Mouse (Mus musculus): ENCODE measurements around the gene Pla1a.

Gene Pla1a

GRCm38 (mm10) chr16:38389284-38389893, 43.6 kb downstream of the Pla1a start:
- no peak for DNase-seq (ENCODE audit: low spot score)

GRCm38 (mm10) chr16:38388757-38389156, 44.2 kb downstream of the Pla1a start:
- DNase-seq (ENCODE audit: low spot score) = no peak

- DNase-seq (ENCODE audit: low spot score) = no peak
Observed at GRCm38 (mm10) chr16:38387389-38387788, 45.6 kb downstream of the Pla1a start.

DNA sequence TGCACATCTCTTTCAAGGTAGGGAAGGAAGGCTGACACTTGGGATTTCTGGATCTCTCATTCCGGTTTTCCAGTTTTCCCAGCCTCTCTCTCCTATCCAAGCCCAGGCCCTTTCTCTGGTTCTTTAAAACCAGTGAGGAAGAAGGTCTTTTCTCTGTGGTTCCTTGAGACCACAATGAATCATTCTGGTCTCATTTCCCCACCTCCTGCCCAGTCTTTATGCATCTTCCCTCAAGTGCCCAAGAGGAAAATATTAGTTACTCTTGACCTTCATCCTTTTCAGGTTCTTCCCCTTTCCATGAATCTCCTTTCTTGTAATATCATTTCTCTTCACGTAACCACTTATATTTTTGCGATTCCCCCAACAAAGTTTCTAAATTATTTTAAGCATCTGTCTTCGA, 47.2 kb downstream of the Pla1a start:
- DNase-seq (ENCODE audit: low spot score) = no peak

DNA sequence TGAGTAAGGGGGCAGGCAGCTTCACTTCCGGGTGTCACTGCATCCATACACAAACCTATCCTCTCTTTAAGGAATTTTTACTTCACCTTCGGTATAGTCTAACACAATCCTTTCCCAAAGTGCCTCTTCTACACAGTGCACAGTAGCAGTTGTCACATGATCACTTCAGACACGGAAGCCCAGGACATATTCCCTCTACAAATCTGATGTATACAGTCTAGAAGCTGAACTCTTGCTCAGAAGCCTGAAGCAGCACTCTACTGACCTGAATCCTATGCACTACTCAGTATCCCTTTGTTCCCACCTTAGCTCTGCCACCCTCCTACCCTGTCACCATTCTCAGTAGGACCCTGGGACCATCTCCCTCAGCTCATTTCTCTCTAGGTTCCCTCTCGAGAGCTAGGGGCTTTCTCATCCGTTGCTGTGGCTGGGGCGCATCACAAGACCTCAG, 47.7 kb downstream of the Pla1a start:
- DNase-seq (ENCODE audit: low spot score) = no peak

DNA sequence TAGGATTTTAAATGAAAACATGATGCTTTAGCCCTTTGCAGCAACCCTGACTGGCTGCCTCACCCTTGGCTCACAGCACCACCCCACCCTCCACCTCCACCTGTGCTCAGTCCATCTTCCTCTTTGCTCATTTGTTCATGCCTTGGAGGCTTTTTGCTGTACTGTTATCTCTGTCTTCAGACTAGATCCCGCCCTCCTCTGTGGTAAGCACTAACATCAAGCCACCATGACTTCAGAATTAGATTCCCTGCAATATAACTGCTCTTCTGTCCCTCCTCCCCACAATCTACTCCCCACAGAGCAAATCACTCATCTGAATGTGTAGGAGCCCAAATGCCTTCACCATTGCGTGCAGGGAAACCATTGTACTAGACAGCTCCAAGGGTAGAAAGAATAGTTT, 49.3 kb downstream of the Pla1a start:
- no peak for DNase-seq (ENCODE audit: low spot score)

- no peak for DNase-seq (ENCODE audit: low spot score)
Observed at GRCm38 (mm10) chr16:38379926-38380325, 53.0 kb downstream of the Pla1a start.

DNA sequence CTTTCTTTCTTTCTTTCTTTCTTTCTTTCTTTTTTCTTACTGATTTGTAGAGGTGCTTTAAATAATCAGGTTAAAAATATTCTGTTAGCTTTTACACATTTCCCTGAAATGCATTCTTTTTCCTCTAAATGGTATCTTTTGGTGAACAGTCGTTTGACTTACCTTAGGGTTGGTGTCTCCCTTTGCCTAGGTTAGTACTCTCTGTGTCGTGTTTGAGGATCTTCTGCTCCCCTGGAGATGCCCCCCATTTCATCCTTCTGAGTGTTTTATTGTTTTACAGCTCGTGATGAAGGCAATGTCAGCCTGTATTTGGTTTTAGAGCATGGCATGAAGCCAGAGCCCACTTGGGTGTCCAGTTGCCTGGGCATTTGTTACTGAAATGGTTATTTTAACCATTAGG, 53.5 kb downstream of the Pla1a start:
- DNase-seq (ENCODE audit: low spot score) = no peak

DNA sequence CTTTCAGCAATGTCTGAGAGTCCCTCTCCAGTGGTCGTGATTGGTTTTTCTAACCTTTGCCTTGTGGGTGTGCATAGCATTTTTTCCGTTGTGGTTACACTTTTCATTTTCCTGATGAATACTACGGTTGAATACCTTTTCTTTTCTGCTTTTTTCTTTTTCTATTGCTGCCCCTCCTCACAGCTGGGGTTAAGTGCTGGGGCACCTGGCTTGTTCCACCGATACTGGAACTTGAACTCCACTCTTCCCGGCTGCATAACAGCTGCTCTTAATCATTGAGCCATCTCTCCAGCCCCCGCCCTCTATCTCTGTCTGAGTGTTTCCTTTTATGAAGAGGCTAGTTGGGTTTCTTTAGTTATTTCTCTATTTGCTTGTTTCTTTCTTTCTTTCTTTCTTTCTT, 53.9 kb downstream of the Pla1a start:
- DNase-seq (ENCODE audit: low spot score) = no peak

- DNase-seq (ENCODE audit: low spot score) = no peak
Observed at GRCm38 (mm10) chr16:38378591-38378990, 54.4 kb downstream of the Pla1a start.

DNA sequence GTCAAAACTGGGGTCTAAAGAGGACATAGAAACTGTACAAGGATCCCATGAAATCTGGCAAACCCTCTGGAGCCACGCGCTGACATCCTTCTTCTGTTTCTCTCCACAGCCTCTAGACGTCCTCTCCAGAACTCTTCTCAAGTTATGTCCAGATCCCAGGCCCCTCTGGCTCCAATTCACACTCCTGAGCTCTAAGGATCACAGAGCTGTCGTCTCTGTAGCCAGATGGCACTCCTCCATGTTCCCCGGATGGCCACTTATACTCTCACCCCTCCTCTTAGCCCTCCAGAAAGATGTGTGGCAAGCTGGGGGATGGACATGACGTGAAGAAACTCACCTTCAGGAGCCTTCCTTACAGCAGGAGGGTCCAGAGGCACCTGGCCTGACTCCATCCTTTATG, 55.4 kb downstream of the Pla1a start:
- DNase-seq (ENCODE audit: low spot score) = no peak

DNA sequence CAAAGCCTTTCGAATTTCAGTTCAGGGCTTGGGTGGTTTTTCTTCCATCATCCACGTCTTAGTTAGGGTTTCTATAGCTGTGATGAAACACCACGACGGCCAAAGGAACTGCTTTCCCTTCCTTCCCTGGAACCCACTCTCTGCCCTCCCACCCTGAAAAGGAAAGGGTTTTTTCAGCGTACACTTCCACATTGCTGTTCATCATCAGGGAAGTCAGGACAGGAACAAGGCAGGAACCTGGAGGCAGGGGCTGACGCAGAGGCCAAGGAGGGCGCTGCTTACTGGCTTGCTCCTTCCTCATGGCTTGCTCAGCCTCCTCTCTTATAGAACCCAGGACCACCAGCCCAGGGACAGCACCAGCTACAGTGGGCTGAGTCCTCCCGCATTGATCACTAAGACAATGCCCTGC, 56.1 kb downstream of the Pla1a start:
- DNase-seq (ENCODE audit: low spot score) = no peak

GRCm38 (mm10) chr16:38376163-38376840, 56.6 kb downstream of the Pla1a start:
- peak; percentile 24 for DNase-seq (ENCODE audit: low spot score)

DNA sequence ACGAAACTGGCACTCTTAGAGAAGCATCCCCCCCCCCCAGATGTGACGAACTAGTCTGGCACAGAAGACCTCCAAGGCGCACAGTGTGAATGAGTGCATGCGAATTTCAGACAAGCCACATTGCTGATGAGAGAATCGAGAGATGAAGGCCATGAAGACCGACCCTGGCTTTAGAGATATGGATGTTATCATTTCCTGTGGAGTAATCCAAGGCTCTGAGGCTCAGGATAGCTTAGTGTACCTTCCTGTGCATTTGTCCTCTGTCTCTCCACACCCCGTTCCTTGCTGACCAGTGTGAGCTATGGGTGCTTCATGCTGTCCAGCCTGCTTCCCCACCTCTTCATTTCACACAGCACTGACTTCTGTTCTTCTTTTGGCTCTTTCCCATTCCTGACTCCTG, 57.8 kb downstream of the Pla1a start:
- DNase-seq (ENCODE audit: low spot score) = no peak

DNA sequence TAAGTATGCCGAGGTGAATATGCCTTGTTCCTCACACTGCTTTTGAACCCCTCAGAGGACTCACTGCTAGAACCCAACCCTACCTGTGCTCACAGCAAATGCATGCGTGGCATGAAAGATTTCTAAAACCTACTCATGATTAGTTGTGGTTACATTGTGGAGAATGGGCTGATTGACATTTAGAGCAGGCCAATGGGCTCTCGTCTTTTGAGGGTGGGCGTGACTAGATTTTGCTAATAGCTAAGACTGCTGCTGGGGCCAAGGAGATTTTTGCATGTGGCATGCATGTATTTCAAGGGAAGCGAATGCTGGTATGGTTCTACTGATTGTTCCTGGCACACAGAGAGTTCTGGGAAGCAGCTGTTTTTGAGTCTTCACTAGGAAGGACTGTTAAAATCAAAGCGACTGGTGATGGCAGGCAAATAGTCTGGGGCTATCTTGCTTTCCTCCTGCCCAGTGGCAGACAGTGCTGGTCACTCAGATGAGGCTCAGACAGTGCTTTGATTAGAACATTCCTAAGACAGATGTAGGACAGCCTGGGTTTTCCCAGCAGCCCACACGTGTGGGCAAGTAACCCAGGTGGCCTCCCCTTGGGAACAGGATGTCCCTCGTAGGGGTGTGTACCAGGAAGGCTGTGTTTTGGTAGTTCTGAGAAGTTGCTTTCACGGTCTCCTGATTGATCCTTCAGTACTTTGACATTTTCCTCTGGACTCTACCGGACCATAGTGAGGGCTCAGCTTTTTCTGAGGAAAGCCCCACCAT, 58.4 kb downstream of the Pla1a start:
- no peak for DNase-seq (ENCODE audit: low spot score)

GRCm38 (mm10) chr16:38373941-38374340, 59.0 kb downstream of the Pla1a start:
- no peak for DNase-seq (ENCODE audit: low spot score)

- no peak for DNase-seq (ENCODE audit: low spot score)
Observed at GRCm38 (mm10) chr16:38373439-38373838, 59.5 kb downstream of the Pla1a start.

DNA sequence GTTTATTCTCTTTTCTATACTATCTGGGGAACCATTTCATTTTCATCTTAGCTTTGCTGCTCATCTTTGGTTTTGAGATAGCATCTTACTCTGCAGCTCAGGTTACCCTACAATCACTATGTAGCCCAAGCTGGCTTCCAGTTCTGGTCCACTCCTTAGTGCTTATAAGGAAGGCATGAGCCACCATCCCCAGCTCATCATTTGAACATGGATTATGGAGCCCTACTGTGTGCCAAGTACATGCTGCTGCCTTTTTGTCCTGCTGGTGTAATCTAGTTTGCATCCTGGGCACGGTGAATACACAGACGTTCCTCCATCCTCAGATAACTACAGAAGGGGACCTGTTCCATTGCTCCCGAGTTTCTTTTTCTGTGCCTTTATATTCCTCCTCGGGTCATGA, 60.1 kb downstream of the Pla1a start:
- no peak for DNase-seq (ENCODE audit: low spot score)

GRCm38 (mm10) chr16:38371705-38372296, 61.1 kb downstream of the Pla1a start:
- no peak for DNase-seq (ENCODE audit: low spot score)

DNA sequence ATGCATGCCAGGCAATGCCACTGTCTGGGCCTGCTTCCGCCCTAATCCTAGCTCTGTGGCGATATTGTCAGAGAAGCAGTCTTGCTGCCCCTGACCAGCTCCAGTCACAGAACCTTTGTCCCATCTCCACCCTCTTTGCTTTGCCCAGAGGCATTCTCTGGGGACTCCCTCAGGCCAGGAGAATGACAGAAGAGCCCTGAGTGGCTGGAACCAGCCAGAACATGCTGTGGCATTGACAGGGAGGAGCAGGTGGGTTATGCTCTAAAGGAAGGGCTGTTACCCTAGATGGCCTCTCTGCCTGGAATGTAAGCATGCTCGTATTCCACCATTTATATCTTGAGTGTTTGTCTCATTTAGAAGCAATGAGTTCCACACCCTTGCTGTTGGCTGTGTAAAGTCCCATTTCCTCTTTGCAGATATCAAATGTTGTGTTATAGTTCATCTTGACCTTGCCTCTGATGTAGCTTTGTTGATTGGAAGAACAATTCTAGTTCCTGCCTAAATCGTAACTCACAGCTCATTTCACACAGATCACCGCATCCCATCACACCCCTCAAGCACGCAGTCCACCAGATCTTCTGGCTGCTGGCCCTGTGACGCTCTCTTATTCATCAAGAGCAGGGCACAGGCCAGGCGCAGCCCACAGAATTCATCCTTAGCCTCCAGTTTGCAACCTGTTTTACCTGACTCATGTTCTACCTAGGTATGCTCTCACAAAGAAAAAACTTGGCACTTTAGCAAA, 62.1 kb downstream of the Pla1a start:
- no peak for DNase-seq (ENCODE audit: low spot score)

GRCm38 (mm10) chr16:38369992-38370484, 62.9 kb downstream of the Pla1a start:
- no peak for DNase-seq (ENCODE audit: low spot score)

DNA sequence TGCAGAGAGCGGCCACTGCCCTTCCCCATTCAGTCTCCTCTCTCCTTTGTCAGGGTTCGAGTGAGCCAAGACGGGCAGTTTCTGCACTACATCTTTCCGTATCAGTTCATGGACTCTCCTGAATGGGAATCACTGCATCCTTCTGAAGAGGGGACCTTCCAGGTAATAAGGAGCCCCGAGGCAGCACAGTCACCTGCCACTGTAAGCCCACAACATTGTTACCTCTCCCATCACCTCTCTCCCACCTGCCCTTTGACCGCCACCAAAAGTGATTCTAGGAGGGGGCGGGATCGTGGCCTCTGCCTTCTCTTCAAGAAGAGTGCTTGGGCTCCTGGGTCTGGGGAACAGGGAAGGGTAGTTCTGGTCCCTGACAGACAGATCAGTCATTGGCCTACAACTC, 63.5 kb downstream of the Pla1a start:
- no peak for DNase-seq (ENCODE audit: low spot score)
